ENCODE assay signal across 25 mouse cellular contexts in the genomic region with DNA sequence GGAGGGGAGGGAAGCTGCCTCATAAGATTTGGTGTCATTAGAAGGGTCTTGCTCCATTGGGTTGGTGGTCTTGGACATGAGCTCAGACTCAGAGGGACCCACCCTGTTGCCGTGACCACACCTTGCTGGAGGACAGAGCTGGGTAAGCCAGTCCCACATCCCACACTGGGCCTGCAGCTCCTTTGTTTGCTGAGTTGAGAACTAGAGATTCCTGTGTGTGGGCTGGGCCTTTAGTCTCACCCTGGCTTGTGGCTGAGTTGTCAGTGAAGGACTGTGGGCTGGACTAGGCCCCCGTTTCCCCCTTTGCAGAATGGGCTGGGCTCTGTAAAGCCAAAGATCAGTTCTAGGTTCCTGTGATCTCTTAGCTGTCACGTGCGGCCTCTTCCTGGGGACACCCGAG. TPM values are rescaled to one million over a fixed set of nuclear protein-coding genes. Genes with fewer than 3 reads are reported as not detected.
DNase-seq lines count a peak whose midpoint lies in the region; ATAC-seq and TF ChIP-seq lines count a peak whose summit lies in the region.
"Had no signal": no experiment of that assay in that cellular context is flagged by ENCODE, and none has a peak within 500 bp of the region (broad histone marks: within the 10 kb centered on the region; RNA-seq: fewer than 3 reads in every experiment).

No protein-coding gene starts in this region.

- DNase-seq in lung, postnatal 0 days (ENCODE audit: low spot score): no peak
- no peak for DNase-seq in lung, adult 18-20 months
- peak; percentile 40 for DNase-seq in stomach, postnatal 0 days (ENCODE audit: low spot score)
- no peak for DNase-seq in thymus, postnatal 25 days
- DNase-seq in adrenal gland, postnatal 14 days: no peak
- DNase-seq: adrenal gland, adult 2 months; adrenal gland, postnatal 25 days; cerebellum, adult 11-12 months; cerebellum, adult 8-10 months; cerebellum, postnatal 10 days; cerebellum, postnatal 36 days; embryo, embryonic 11 days; gastrocnemius, postnatal 25 days; heart, adult 18-20 months; heart, postnatal 14 days; heart, postnatal 4 days had no signal

- no peak overlapping the region for H3K4me2 ChIP-seq in intestine, embryonic 15.5 days (replicated peaks)
- no peak overlapping the region for H3K4me2 ChIP-seq in intestine, postnatal 0 days (replicated peaks; ENCODE audit: low read depth)
- H3K4me2 ChIP-seq in lung, postnatal 0 days (replicated peaks; ENCODE audit: low read depth, low read length): no peak overlapping the region
- no peak overlapping the region for H3K4me2 ChIP-seq in stomach, embryonic 14.5 days (replicated peaks; ENCODE audit: low read depth, low read length)
- no peak overlapping the region for H3K4me2 ChIP-seq in stomach, postnatal 0 days (replicated peaks; ENCODE audit: low read depth)
- H3K4me2 ChIP-seq: heart, embryonic 13.5 days; hindbrain, embryonic 14.5 days had no signal

- no peak for TF ChIP-seq CTCF in intestine, postnatal 0 days (IDR thresholded peaks at IDR 0.05; ENCODE audit: low read depth)
- TF ChIP-seq CTCF in lung, postnatal 0 days (IDR thresholded peaks at IDR 0.05): no peak
- no peak for TF ChIP-seq CTCF in stomach, postnatal 0 days (IDR thresholded peaks at IDR 0.05; ENCODE audit: low read depth)

- no peaks in the 10 kb centered on the region for H3K9me3 ChIP-seq in intestine, embryonic 15.5 days
- H3K9me3 ChIP-seq in intestine, postnatal 0 days (ENCODE audit: control insufficient read depth): no peaks in the 10 kb centered on the region
- H3K9me3 ChIP-seq in lung, postnatal 0 days (ENCODE audit: low read length): no peaks in the 10 kb centered on the region
- no peaks in the 10 kb centered on the region for H3K9me3 ChIP-seq in stomach, embryonic 14.5 days (ENCODE audit: control insufficient read depth, low read depth, low read length)
- no peaks in the 10 kb centered on the region for H3K9me3 ChIP-seq in stomach, postnatal 0 days (ENCODE audit: control insufficient read depth, low read length)
- H3K9me3 ChIP-seq: heart, embryonic 10.5 days; heart, embryonic 13.5 days had no signal

- no peak overlapping the region for H3K27ac ChIP-seq in intestine, embryonic 15.5 days
- H3K27ac ChIP-seq in intestine, postnatal 0 days (ENCODE audit: low read depth, low read length): no peak overlapping the region
- no peak overlapping the region for H3K27ac ChIP-seq in lung, postnatal 0 days (ENCODE audit: low read length)
- H3K27ac ChIP-seq in stomach, embryonic 14.5 days (ENCODE audit: low read length): no peak overlapping the region
- no peak overlapping the region for H3K27ac ChIP-seq in stomach, postnatal 0 days (replicated peaks)
- H3K27ac ChIP-seq: heart, embryonic 10.5 days; heart, embryonic 13.5 days; hindbrain, embryonic 14.5 days; hindbrain, postnatal 0 days had no signal

- no peak overlapping the region for H3K9ac ChIP-seq in intestine, embryonic 15.5 days
- H3K9ac ChIP-seq in intestine, postnatal 0 days (ENCODE audit: low read depth, low read length): no peak overlapping the region
- H3K9ac ChIP-seq in lung, postnatal 0 days (replicated peaks; ENCODE audit: low read depth): no peak overlapping the region
- no peak overlapping the region for H3K9ac ChIP-seq in stomach, embryonic 14.5 days (replicated peaks; ENCODE audit: low read depth, low read length)
- no peak overlapping the region for H3K9ac ChIP-seq in stomach, postnatal 0 days (ENCODE audit: low read length)
- H3K9ac ChIP-seq: heart, embryonic 13.5 days; hindbrain, embryonic 14.5 days had no signal

- WGBS in intestine, embryonic 15.5 days: 49% methylated on average over 5 of the region's 5 CpGs
- WGBS in intestine, postnatal 0 days: 49% methylated on average over 5 of the region's 5 CpGs
- 42% methylated on average over 5 of the region's 5 CpGs for WGBS in lung, postnatal 0 days
- 73% methylated on average over 5 of the region's 5 CpGs for WGBS in stomach, embryonic 14.5 days
- 44% methylated on average over 5 of the region's 5 CpGs for WGBS in stomach, postnatal 0 days

- no peak overlapping the region for H3K4me3 ChIP-seq in intestine, embryonic 15.5 days (replicated peaks)
- no peak overlapping the region for H3K4me3 ChIP-seq in intestine, postnatal 0 days (ENCODE audit: low read depth, low read length)
- no peak overlapping the region for H3K4me3 ChIP-seq in lung, postnatal 0 days (ENCODE audit: low read depth, low read length)
- H3K4me3 ChIP-seq in stomach, embryonic 14.5 days (ENCODE audit: low read depth, low read length): no peak overlapping the region
- no peak overlapping the region for H3K4me3 ChIP-seq in stomach, postnatal 0 days (ENCODE audit: low read depth, low read length)
- H3K4me3 ChIP-seq: heart, embryonic 10.5 days; heart, embryonic 13.5 days had no signal

- H3K27me3 ChIP-seq in intestine, embryonic 15.5 days (replicated peaks): peaks cover 2% of the 10 kb centered on the region; the same call in 1 of the 2 replicates
- peaks cover 4% of the 10 kb centered on the region; the same call in 1 of the 2 replicates for H3K27me3 ChIP-seq in intestine, postnatal 0 days (replicated peaks; ENCODE audit: control insufficient read depth, insufficient read depth, low read length)
- 0 out of 2 replicates have a peak, but pooled peaks cover 4% of the 10 kb centered on the region for H3K27me3 ChIP-seq in lung, postnatal 0 days (replicated peaks; ENCODE audit: insufficient read depth, low read length)
- H3K27me3 ChIP-seq in stomach, embryonic 14.5 days (ENCODE audit: control insufficient read depth, insufficient read depth, low read length): no peaks in the 10 kb centered on the region
- H3K27me3 ChIP-seq in stomach, postnatal 0 days (ENCODE audit: control insufficient read depth, insufficient read depth, low read length): no peaks in the 10 kb centered on the region

- 0 out of 2 replicates have a peak, but pooled peaks cover 8% of the 10 kb centered on the region for H3K4me1 ChIP-seq in intestine, embryonic 15.5 days (replicated peaks)
- no peaks in the 10 kb centered on the region for H3K4me1 ChIP-seq in intestine, postnatal 0 days (replicated peaks; ENCODE audit: control insufficient read depth, insufficient read depth, low read length)
- H3K4me1 ChIP-seq in lung, postnatal 0 days (ENCODE audit: insufficient read depth, low read depth, low read length): no peaks in the 10 kb centered on the region
- 0 out of 2 replicates have a peak, but pooled peaks cover 5% of the 10 kb centered on the region for H3K4me1 ChIP-seq in stomach, embryonic 14.5 days (ENCODE audit: control insufficient read depth, insufficient read depth, low read length)
- H3K4me1 ChIP-seq in stomach, postnatal 0 days (replicated peaks; ENCODE audit: control insufficient read depth, insufficient read depth): no peaks in the 10 kb centered on the region

- 0 out of 2 replicates have a peak, but pooled peaks have one; percentile 23 for ATAC-seq in intestine, embryonic 15.5 days
- ATAC-seq in intestine, postnatal 0 days: no peak
- 0 out of 2 replicates have a peak, but pooled peaks have one; percentile 11 for ATAC-seq in lung, postnatal 0 days
- peak; percentile 58; the same call in 1 of the 2 replicates for ATAC-seq in stomach, embryonic 14.5 days (ENCODE audit: insufficient number of reproducible peaks, insufficient read depth, low FRiP score, low read depth)
- no peak for ATAC-seq in stomach, postnatal 0 days (ENCODE audit: low FRiP score, low TSS enrichment)
- ATAC-seq: CD4-positive, CD25-positive, alpha-beta regulatory T cell, adult 4 months; forebrain, embryonic 14.5 days; hindbrain, postnatal 0 days had no signal

- H3K36me3 ChIP-seq in intestine, embryonic 15.5 days: no peaks in the 10 kb centered on the region
- H3K36me3 ChIP-seq in intestine, postnatal 0 days (ENCODE audit: control insufficient read depth, insufficient read depth): no peaks in the 10 kb centered on the region
- no peaks in the 10 kb centered on the region for H3K36me3 ChIP-seq in lung, postnatal 0 days (ENCODE audit: insufficient read depth, low read length)
- no peaks in the 10 kb centered on the region for H3K36me3 ChIP-seq in stomach, embryonic 14.5 days (ENCODE audit: control insufficient read depth, insufficient read depth, low read length)
- H3K36me3 ChIP-seq in stomach, postnatal 0 days (ENCODE audit: control insufficient read depth, insufficient read depth, low read length): no peaks in the 10 kb centered on the region
- H3K36me3 ChIP-seq: heart, embryonic 10.5 days; heart, embryonic 13.5 days had no signal

- no peak for TF ChIP-seq EP300 in lung, postnatal 0 days (IDR thresholded peaks at IDR 0.05)
- TF ChIP-seq EP300 in stomach, postnatal 0 days (optimal IDR thresholded peaks at IDR 0.05): no peak

RNA-seq across cellular contexts. Expression of a gene that starts 15.8 kb away (rescaled TPM):
- 106 and 127 TPM in 2 replicates for polyA plus RNA-seq in intestine, embryonic 15.5 days (2015; fragmentation: Nextera tagmentation; extraction: Ambion mirVana)
- 184 and 199 TPM in 2 replicates for polyA plus RNA-seq in intestine, postnatal 0 days (2015; fragmentation: Nextera tagmentation; extraction: Ambion mirVana)
- polyA plus RNA-seq in lung, postnatal 0 days (2015; fragmentation: Nextera tagmentation; extraction: Ambion mirVana): 94.1 and 106 TPM in 2 replicates
- polyA plus RNA-seq in stomach, embryonic 14.5 days (2014; fragmentation: Nextera tagmentation; extraction: Ambion mirVana): 45.3 and 48.9 TPM in 2 replicates
- polyA plus RNA-seq in stomach, postnatal 0 days (2015; fragmentation: Nextera tagmentation; extraction: Ambion mirVana): 93.5 and 105 TPM in 2 replicates
- total RNA-seq in adrenal gland, postnatal 14 days (2021): 43.0 and 54.9 TPM in 2 replicates

Comparison
In these comparisons a context has a peak if more than half of its experiments do, and no peak if none do; other contexts are left out.
1. ATAC-seq: peak in intestine, embryonic 15.5 days (single experiment), lung, postnatal 0 days (single experiment) and stomach, embryonic 14.5 days (single experiment); none in intestine, postnatal 0 days (single experiment) and stomach, postnatal 0 days (single experiment).